Mouse (Mus musculus) Patski (cell line): Measurements from ENCODE around the gene Ankrd52. TPM values are rescaled to one million over a fixed set of nuclear protein-coding genes. Genes with fewer than 3 reads are reported as not detected.

Experiments
- ATAC-seq: fragments of 100-300 bp; one replicate; pipeline ENCODE4 v1.8.0; 2021
- CTCF ChIA-PET: fragments of 350-600 bp; sonication (Branson Sonifier 250); formaldehyde crosslinking; loops from one replicate; lab custom pipeline; 2022; ENCODE audit warnings: inconsistent platforms; lab: Charles Lee
- POLR2A ChIA-PET: fragments of 350-600 bp; sonication (Branson Sonifier 250); formaldehyde crosslinking; loops from one replicate; lab custom pipeline; 2022; ENCODE audit warnings: antibody characterized with exemption, inconsistent platforms; lab: Charles Lee
- DNase-seq: peaks from one replicate; pipeline ENCODE4 v3.0.0-alpha.2; 2011; ENCODE audit warnings: low read depth, low spot score
- H3K27me3 ChIP-seq: fragments of 371-371 bp; one replicate; pipeline ENCODE4 v1.5.1; 2021
- CTCF ChIP-seq: fragments of 100-300 bp; IDR thresholded peaks from one replicate; pipeline ENCODE4 v1.5.1; 2021
- in situ Hi-C: fragments of 300-500 bp; cut with MboI; formaldehyde crosslinking; loops from 3 replicates; pipeline ENCODE4 v1.11.1; 2018; ENCODE audit warnings: low pct_unique_long_range_greater_than_20kb, mixed read lengths
- polyA plus RNA-seq: library from polyadenylated mRNA; unstranded; gene quantifications from one replicate; pipeline ENCODE4 v1.2.3, GENCODE M21; 2021

Gene Ankrd52
- polyA plus RNA-seq, 1 experiment from 2014 or later, result 55.9 TPM

DNA sequence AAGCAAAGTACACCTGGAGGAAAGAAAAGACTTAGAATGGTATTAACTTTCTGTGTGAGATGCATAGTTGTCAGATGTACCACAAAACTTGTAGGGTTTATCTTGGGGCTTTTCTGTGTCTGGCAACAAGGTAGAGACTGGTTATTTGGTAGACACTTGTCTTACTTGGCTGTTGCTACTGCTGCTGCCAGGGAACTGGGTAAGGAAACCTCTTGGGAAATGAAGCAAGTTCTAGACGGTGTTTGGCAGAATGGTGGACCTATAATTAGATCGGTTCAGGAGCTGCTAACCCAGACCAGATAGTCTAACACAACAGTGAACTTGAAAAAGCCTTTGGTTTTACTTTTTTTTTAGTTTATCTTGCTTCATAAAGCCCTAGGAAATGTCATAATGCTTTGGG lies 38.0 kb upstream of the Ankrd52 start:
- H3K27me3 ChIP-seq, result no peaks in the 10 kb centered on the region
- TF ChIP-seq CTCF, result no peak

DNA sequence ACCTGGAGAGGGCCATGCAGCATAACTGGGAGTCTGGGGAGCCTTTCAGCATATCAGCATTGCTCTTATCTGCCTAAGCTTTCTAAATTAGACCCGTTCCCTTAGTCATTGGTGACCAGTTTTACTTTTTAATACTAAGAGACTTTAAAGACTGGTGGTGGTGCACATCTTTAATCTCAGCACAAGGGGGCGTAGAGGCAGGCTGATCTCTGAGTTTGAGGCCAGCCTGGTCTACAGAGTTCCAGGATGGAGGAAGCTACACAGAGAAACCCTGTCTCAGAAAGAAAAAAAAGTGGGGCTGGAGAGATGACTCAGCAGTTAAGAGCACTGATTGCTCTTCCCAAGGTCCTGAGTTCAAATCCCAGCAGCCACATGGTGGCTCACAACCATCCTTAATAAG lies 36.7 kb upstream of the Ankrd52 start:
- ChIA-PET CTCF (interaction anchor here (0.7 to 2.4 kb wide), 3 partner anchors 11 to 21 kb away, joined by 3 to 12 read pairs (median 3); no protein-coding TSS in a partner anchor), POLR2A (interaction anchor here (0.8 kb wide), 1 partner anchor 14 kb away, joined by 6 read pairs; no protein-coding TSS in a partner anchor)
- TF ChIP-seq CTCF, result peak; percentile 65
- DNase-seq (no peak), ATAC-seq (no peak)
- in situ Hi-C loops, result no loop called here
- no peaks in the 10 kb centered on the region for H3K27me3 ChIP-seq

More for the DNA sequence above, 38.0 kb upstream of the Ankrd52 start:
- ATAC-seq (no peak), DNase-seq (no peak)
- ChIA-PET POLR2A (interaction anchor here (1.9 to 4.0 kb wide), 3 partner anchors 16 to 30 kb away, joined by 8 to 19 read pairs (median 9); partner anchors contain the start of genes Cnpy2 and Coq10a), CTCF (interaction anchor here (1.0 to 5.7 kb wide), 2 partner anchors 14 to 20 kb away, joined by 4 to 42 read pairs; partner anchors contain the start of gene Cnpy2)
- in situ Hi-C loops, result loop anchor here (5.0 kb wide), 1 partner anchor 118 kb away; the partner anchor contains the start of gene Smarcc2

DNA sequence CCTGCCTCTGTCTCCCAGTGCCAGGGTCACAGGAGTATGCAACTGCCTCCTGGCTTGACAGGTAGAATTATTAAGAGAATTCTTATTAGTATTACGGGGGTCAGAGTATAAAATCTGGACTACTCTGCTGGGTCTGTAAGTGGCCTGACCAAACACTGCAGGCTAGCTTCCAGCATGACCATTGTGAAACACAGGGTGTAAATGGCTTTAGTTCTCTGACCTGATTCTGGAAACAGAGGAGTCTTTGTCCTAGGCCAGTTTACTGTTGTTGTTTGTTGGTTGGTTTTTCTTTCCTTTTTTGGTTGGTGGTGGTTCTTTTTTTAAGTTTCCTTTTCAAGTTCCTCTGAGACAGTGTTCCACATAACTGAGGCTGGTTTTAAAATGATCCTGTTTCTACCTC lies 33.5 kb upstream of the Ankrd52 start:
- ATAC-seq (no peak), DNase-seq (no peak)
- H3K27me3 ChIP-seq, result no peaks in the 10 kb centered on the region
- in situ Hi-C loops, result no loop called here
- CTCF ChIA-PET, result no interaction called here
- POLR2A ChIA-PET, result no interaction called here
- TF ChIP-seq CTCF, result no peak

DNA sequence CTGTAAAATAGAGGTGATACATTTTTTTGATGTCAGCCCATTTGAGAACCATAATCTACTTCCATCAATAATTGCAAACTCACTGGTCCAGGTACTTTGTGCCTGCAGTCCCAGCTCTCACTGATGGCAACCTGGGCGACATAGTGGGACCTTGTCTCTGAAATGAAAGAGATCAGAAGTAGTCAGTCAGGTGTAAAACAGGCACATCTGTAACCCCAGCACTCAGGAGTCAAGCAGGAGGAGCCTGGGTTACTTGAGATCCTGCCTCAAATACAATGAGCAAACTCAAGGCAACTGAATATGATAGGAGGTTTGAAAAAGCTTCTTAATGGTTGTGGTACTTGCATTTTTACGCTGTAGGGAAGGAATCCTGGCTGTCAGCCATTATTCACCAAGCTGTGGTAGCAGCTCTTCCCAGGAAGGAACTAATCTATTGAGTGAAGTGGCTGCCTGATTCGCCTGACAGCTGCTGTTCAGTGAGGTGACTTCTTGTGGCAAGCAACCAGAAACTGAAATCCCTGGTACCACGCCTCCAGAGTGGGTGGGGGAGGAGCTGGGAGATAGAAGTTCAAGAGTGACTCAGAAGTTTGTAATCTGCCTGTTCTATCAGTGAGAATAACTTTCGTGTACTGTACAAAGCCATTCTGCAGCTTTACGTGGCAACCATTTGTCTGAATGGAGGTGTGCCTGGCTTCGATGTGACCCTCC lies 32.2 kb upstream of the Ankrd52 start:
- in situ Hi-C loops, result no loop called here
- CTCF ChIA-PET, result interaction anchor here (0.9 to 2.8 kb wide), 8 partner anchors 9 to 76 kb away, joined by 3 to 14 read pairs (median 4); partner anchors contain the start of gene Apof
- TF ChIP-seq CTCF, result no peak
- no peaks in the 10 kb centered on the region for H3K27me3 ChIP-seq
- POLR2A ChIA-PET, result interaction anchor here (0.6 to 2.0 kb wide), 4 partner anchors 16 to 252 kb away, joined by 4 to 5 read pairs (median 4); partner anchors contain the start of gene Ankrd52
- DNase-seq (peak; percentile 81), ATAC-seq (peak; percentile 87)

DNA sequence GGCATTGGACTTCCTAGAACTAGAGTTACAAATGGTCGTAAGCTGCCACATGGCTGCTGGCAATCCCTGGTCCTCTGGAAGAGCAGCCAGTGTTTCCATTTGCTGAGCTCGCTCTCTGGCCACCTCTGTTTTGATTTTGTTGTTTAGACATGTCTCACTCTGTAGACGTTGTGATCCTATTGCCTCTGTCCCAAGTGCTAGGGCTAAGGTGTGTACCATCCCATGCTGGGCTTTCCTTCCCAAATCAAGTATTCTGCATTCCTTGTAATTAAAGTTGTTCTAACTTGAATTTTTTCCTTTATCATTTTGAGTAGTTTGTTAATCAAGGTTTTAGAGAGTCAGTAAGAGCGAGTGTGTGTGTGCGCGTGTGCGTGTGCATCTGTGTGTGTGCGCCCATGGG lies 29.4 kb upstream of the Ankrd52 start:
- in situ Hi-C loops, result no loop called here
- H3K27me3 ChIP-seq, result no peaks in the 10 kb centered on the region
- ChIA-PET POLR2A (interaction anchor here (0.9 kb wide), 1 partner anchor 143 kb away, joined by 3 read pairs; no protein-coding TSS in a partner anchor), CTCF (interaction anchor here (1.3 to 4.3 kb wide), 3 partner anchors 11 to 14 kb away, joined by 3 to 14 read pairs (median 4); no protein-coding TSS in a partner anchor)
- DNase-seq, result no peak
- TF ChIP-seq CTCF, result no peak
- ATAC-seq, result no peak

DNA sequence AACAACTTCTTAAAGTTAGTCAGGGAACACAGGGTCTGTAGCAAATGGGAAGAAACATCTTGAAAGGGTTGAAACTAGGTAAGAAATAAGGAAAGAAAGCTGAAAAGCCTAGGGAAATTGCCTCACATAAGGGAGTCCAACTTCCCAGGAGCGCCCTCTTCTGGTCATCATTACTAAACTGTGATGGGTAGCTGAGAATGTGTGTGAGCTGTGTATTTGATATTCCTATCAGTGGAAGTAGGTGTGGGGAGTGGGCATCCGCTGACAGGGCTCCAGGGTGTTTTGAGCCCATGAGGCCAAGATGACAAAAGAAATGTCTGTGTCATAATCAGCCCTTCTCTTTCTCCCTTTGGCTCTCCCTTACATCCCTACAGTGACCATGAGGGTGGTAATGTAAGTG lies 18.1 kb upstream of the Ankrd52 start:
- CTCF ChIA-PET, result interaction anchor here (0.7 to 9.0 kb wide), 13 partner anchors 9 to 187 kb away, joined by 3 to 56 read pairs (median 4); partner anchors contain the start of genes Coq10a and Cs
- peak; percentile 80 for TF ChIP-seq CTCF
- H3K27me3 ChIP-seq, result no peaks in the 10 kb centered on the region
- in situ Hi-C loops, result no loop called here
- DNase-seq (no peak), ATAC-seq (no peak)
- POLR2A ChIA-PET, result interaction anchor here (1.2 to 1.3 kb wide), 2 partner anchors 21 to 23 kb away, joined by 3 to 8 read pairs; partner anchors contain the start of gene Cs

DNA sequence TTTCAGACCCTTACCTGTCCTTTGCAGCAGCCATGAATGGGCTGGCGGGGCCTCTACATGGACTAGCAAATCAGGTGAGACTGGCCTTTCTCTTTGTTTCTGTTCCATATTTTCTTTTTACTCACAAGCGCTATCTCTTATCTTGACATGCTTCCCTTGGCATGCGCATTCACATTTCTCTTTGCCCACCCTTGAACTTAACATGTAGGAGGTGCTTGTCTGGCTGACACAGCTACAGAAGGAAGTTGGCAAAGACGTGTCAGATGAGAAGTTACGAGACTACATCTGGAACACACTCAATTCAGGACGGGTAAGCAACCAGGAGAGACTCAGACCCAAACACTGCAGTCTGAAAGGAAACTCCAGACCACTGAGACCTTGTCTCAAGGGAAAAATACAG lies 17.7 kb upstream of the Ankrd52 start:
- DNase-seq, result no peak
- no peak for TF ChIP-seq CTCF
- CTCF ChIA-PET, result interaction anchor here (0.7 to 9.0 kb wide), 13 partner anchors 8 to 187 kb away, joined by 3 to 56 read pairs (median 4); partner anchors contain the start of genes Coq10a and Cs
- ATAC-seq, result no peak
- POLR2A ChIA-PET, result interaction anchor here (1.3 to 1.8 kb wide), 2 partner anchors 15 to 21 kb away, joined by 5 to 8 read pairs; partner anchors contain the start of gene Cs
- no peaks in the 10 kb centered on the region for H3K27me3 ChIP-seq
- in situ Hi-C loops, result no loop called here

DNA sequence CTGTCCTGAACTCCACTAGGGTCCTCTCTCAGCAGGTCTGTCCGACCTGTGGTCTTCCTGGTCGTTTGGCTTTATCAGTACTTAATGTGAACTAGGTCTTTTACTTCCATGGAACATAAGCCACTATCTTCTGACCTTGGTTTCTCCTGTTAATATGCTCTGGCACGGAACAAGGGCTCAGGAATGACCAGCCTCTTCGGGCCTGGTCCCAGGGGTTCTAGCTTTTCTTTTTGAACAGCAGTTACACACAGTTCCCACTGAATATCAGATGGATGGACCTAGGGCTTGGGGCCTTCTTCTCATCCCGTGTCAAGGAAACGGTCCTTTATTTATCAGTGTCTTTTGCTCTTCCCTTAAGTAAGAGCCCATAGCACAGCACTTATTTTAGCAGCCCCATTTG lies 15.1 kb upstream of the Ankrd52 start:
- no peak for DNase-seq
- ChIA-PET POLR2A (interaction anchor here (1.4 kb wide), 1 partner anchor 15 kb away, joined by 3 read pairs; the partner anchor contains the start of gene Ankrd52), CTCF (interaction anchor here (0.7 to 9.0 kb wide), 9 partner anchors 8 to 94 kb away, joined by 3 to 56 read pairs (median 4); no protein-coding TSS in a partner anchor)
- H3K27me3 ChIP-seq, result no peaks in the 10 kb centered on the region
- in situ Hi-C loops, result no loop called here
- ATAC-seq, result no peak
- TF ChIP-seq CTCF, result no peak

DNA sequence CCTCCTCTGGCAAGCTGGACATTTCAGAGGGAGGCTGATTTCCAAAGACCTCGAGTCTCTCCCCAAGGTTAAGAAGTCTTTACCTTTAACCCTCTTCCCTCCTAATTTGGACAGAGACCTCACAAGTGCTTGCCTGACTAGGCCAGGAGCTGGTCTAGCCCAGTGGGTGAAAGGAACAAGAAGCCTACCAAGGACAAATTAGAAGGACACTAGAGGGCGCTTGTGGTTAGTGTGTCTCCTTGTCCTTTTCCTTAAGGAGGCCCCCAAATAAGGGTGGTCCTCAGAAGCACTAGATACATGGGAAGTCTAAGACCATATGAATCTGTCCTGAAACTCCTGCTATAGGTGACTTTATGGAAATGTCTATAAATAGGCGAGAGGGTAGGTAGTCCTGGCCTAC lies 14.3 kb upstream of the Ankrd52 start:
- in situ Hi-C loops, result no loop called here
- peak; percentile 69 for TF ChIP-seq CTCF
- POLR2A ChIA-PET, result no interaction called here
- DNase-seq (no peak), ATAC-seq (no peak)
- no peaks in the 10 kb centered on the region for H3K27me3 ChIP-seq
- CTCF ChIA-PET, result interaction anchor here (1.1 to 9.0 kb wide), 8 partner anchors 8 to 88 kb away, joined by 3 to 56 read pairs (median 4); no protein-coding TSS in a partner anchor

DNA sequence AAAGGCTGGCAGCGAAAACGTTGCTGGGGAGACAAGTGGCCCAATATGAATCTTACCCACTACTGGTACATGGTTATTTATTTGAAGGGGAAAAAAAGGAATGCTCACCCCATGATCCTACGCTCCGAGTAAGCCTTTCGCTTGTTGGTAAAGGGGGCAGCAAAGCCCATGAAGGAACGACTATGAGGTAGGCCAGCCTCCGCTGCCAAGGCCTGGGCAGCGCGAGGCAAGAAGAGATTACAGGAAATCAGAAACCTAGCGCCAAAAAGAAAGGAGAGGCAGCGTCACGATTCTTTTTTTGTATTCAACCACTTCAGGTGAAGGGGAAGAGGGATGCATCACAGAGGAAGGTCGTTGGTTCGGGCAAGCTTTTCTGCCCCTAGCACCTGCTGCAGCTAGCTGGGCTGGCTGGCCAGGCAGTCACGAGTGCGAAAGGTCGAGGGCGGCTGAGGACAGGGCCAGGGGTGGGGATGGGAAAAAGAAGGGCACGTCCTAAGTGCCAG lies 9.0 kb upstream of the Ankrd52 start:
- CTCF ChIA-PET, result interaction anchor here (0.9 to 3.8 kb wide), 3 partner anchors 9 to 43 kb away, joined by 3 to 17 read pairs (median 4); partner anchors contain the start of genes Nabp2 and Rnf41
- in situ Hi-C loops, result loop anchor here (5.0 kb wide), 1 partner anchor 89 kb away; the partner anchor contains the start of gene Smarcc2

More for the DNA sequence above, 9.0 kb upstream of the Ankrd52 start:
- no peak for TF ChIP-seq CTCF
- no peak for ATAC-seq
- no peaks in the 10 kb centered on the region for H3K27me3 ChIP-seq
- DNase-seq, result no peak
- POLR2A ChIA-PET, result interaction anchor here (1.0 to 4.1 kb wide), 5 partner anchors 9 to 72 kb away, joined by 3 to 17 read pairs (median 7); partner anchors contain the start of genes Ankrd52, Cs, Nabp2 and Rnf41
